Mouse (Mus musculus) kidney, embryonic 14.5 days (tissue): ENCODE results near the gene Irf1. TPM values are rescaled to one million over a fixed set of nuclear protein-coding genes. Genes with fewer than 3 reads are reported as not detected.

ENCODE experiments used
- ATAC-seq: fragments of 200-750 bp; cut with Nextera tagmentation; 2 replicates; pipeline ENCODE4 v1.8.0; 2017; ENCODE audit warnings: moderate number of reproducible peaks, mild to moderate bottlenecking, moderate TSS enrichment, moderate library complexity; ENCODE audit not compliant: low FRiP score, low TSS enrichment
- H3K27ac ChIP-seq: fragments of 300-500 bp; sonication (generic); 2 replicates; pipeline ENCODE4 v1.5.1; 2014; ENCODE audit warnings: low read depth, mild to moderate bottlenecking, low read length, moderate library complexity, mixed read lengths
- H3K27me3 ChIP-seq: fragments of 300-500 bp; sonication (generic); 2 replicates; pipeline ENCODE4 v1.6.1; 2014; ENCODE audit warnings: mild to moderate bottlenecking, low read length; ENCODE audit not compliant: control insufficient read depth, insufficient read depth
- H3K36me3 ChIP-seq: fragments of 300-500 bp; sonication (generic); 2 replicates; pipeline ENCODE4 v1.6.1; 2014; ENCODE audit warnings: low read length, mixed read lengths; ENCODE audit not compliant: control insufficient read depth, insufficient read depth
- H3K4me1 ChIP-seq: fragments of 300-500 bp; sonication (generic); 2 replicates; pipeline ENCODE4 v1.6.1; 2014; ENCODE audit warnings: low read length, mixed read lengths; ENCODE audit not compliant: control insufficient read depth, insufficient read depth
- H3K4me2 ChIP-seq: fragments of 300-500 bp; sonication (generic); replicated peaks from 2 replicates; pipeline ENCODE4 v1.6.1; 2014; ENCODE audit warnings: low read depth, mild to moderate bottlenecking, low read length
- H3K4me3 ChIP-seq: fragments of 300-500 bp; sonication (generic); 2 replicates; pipeline ENCODE4 v1.5.1; 2014; ENCODE audit warnings: mild to moderate bottlenecking, low read length
- H3K9ac ChIP-seq: fragments of 300-500 bp; sonication (generic); 2 replicates; pipeline ENCODE4 v1.6.1; 2014; ENCODE audit warnings: low read depth, mild to moderate bottlenecking, low read length, moderate library complexity
- H3K9me3 ChIP-seq: fragments of 300-500 bp; sonication (generic); 2 replicates; pipeline ENCODE4 v1.6.1; 2016; ENCODE audit warnings: low read length; ENCODE audit not compliant: control insufficient read depth
- WGBS: fragments of 180-500 bp; shearing (Covaris S2); extraction: QIAGEN DNeasy Blood & Tissue Kit; methylation state at CpG from one replicate; pipeline ENCODE4 v1.1.7; 2014; 5-methylcytosine and 5-hydroxymethylcytosine counted together
- polyA plus RNA-seq: library from polyadenylated mRNA; unstranded; fragments of >200 nt; fragmentation: Nextera tagmentation; extraction: Ambion mirVana; gene quantifications from 2 replicates; pipeline ENCODE4 v1.2.1, GENCODE M21; 2014

Irf1 gene
- polyA plus RNA-seq, 1 experiment from 2014 or later: 13.2 TPM

GRCm38 (mm10) chr11:53797386-53797920 lies 27.6 kb downstream of the Irf1 start:
- no peak for ATAC-seq
- Histone ChIP-seq H3K4me2 (no peak overlapping the region), H3K36me3 (no peaks in the 10 kb centered on the region), H3K27me3 (no peaks in the 10 kb centered on the region), H3K9me3 (no peaks in the 10 kb centered on the region), H3K4me3 (no peak overlapping the region), H3K9ac (no peak overlapping the region), H3K27ac (no peak overlapping the region; the same call in 1 of the 2 replicates), H3K4me1 (peaks cover 37% of the 10 kb centered on the region)
- WGBS: 49% methylated on average over 6 of the region's 6 CpGs

- no peaks in the 10 kb centered on the region for H3K27me3 ChIP-seq
- no peak overlapping the region for H3K4me3 ChIP-seq
- no peak overlapping the region for H3K9ac ChIP-seq
- no peak overlapping the region for H3K27ac ChIP-seq
- peaks cover 37% of the 10 kb centered on the region for H3K4me1 ChIP-seq
- no peaks in the 10 kb centered on the region for H3K9me3 ChIP-seq
- no peaks in the 10 kb centered on the region for H3K36me3 ChIP-seq
- ATAC-seq: no peak
- WGBS: 96% methylated on average over 10 of the region's 10 CpGs
- H3K4me2 ChIP-seq: no peak overlapping the region
Observed at GRCm38 (mm10) chr11:53798041-53798711, 28.4 kb downstream of the Irf1 start.

- no peaks in the 10 kb centered on the region for H3K36me3 ChIP-seq
- H3K27me3 ChIP-seq: no peaks in the 10 kb centered on the region
- peaks cover 22% of the 10 kb centered on the region for H3K4me1 ChIP-seq
- no peaks in the 10 kb centered on the region for H3K9me3 ChIP-seq
- 64% methylated on average over 4 of the region's 4 CpGs for WGBS
- H3K27ac ChIP-seq: no peak overlapping the region
- H3K9ac ChIP-seq: no peak overlapping the region
- H3K4me3 ChIP-seq: no peak overlapping the region
- no peak for ATAC-seq
- H3K4me2 ChIP-seq: no peak overlapping the region
Observed at GRCm38 (mm10) chr11:53800036-53800435, 30.2 kb downstream of the Irf1 start.

GRCm38 (mm10) chr11:53800975-53801374 lies 31.2 kb downstream of the Irf1 start:
- no peaks in the 10 kb centered on the region for H3K9me3 ChIP-seq
- H3K36me3 ChIP-seq: no peaks in the 10 kb centered on the region
- whole genome bisulfite sequencing: 79% methylated on average over 5 of the region's 5 CpGs
- no peak overlapping the region for H3K4me2 ChIP-seq
- H3K9ac ChIP-seq: no peak overlapping the region
- H3K4me3 ChIP-seq: no peak overlapping the region
- no peak for ATAC-seq
- no peaks in the 10 kb centered on the region for H3K27me3 ChIP-seq
- peaks cover 18% of the 10 kb centered on the region; the same call in 1 of the 2 replicates for H3K4me1 ChIP-seq
- H3K27ac ChIP-seq: no peak overlapping the region

GRCm38 (mm10) chr11:53803093-53803492 lies 33.3 kb downstream of the Irf1 start:
- no peak overlapping the region for H3K9ac ChIP-seq
- H3K4me2 ChIP-seq: no peak overlapping the region
- no peak for ATAC-seq
- 85% methylated on average over 12 of the region's 12 CpGs for WGBS
- H3K9me3 ChIP-seq: no peaks in the 10 kb centered on the region
- no peak overlapping the region for H3K27ac ChIP-seq
- H3K27me3 ChIP-seq: no peaks in the 10 kb centered on the region
- H3K4me1 ChIP-seq: no peaks in the 10 kb centered on the region
- H3K36me3 ChIP-seq: no peaks in the 10 kb centered on the region
- no peak overlapping the region for H3K4me3 ChIP-seq

GRCm38 (mm10) chr11:53803494-53803893 lies 33.7 kb downstream of the Irf1 start:
- Histone ChIP-seq H3K27ac (no peak overlapping the region), H3K4me1 (no peaks in the 10 kb centered on the region), H3K9ac (no peak overlapping the region), H3K27me3 (no peaks in the 10 kb centered on the region), H3K4me3 (no peak overlapping the region), H3K4me2 (no peak overlapping the region), H3K9me3 (no peaks in the 10 kb centered on the region), H3K36me3 (no peaks in the 10 kb centered on the region)
- WGBS: 89% methylated on average over 6 of the region's 6 CpGs
- no peak for ATAC-seq

GRCm38 (mm10) chr11:53804569-53805344 lies 34.9 kb downstream of the Irf1 start:
- Histone ChIP-seq H3K9ac (no peak overlapping the region), H3K36me3 (no peaks in the 10 kb centered on the region), H3K4me1 (no peaks in the 10 kb centered on the region), H3K4me2 (no peak overlapping the region), H3K4me3 (no peak overlapping the region), H3K9me3 (no peaks in the 10 kb centered on the region), H3K27ac (no peak overlapping the region), H3K27me3 (no peaks in the 10 kb centered on the region)
- no peak for ATAC-seq
- WGBS: 84% methylated on average over 14 of the region's 14 CpGs

GRCm38 (mm10) chr11:53805786-53806185 lies 36.0 kb downstream of the Irf1 start:
- no peaks in the 10 kb centered on the region for H3K36me3 ChIP-seq
- ATAC-seq: no peak
- 70% methylated on average over 9 of the region's 9 CpGs for WGBS
- H3K27ac ChIP-seq: no peak overlapping the region
- H3K4me3 ChIP-seq: no peak overlapping the region
- no peak overlapping the region for H3K9ac ChIP-seq
- no peak overlapping the region for H3K4me2 ChIP-seq
- H3K4me1 ChIP-seq: no peaks in the 10 kb centered on the region
- H3K27me3 ChIP-seq: no peaks in the 10 kb centered on the region
- no peaks in the 10 kb centered on the region for H3K9me3 ChIP-seq

GRCm38 (mm10) chr11:53809354-53809753 lies 39.5 kb downstream of the Irf1 start:
- H3K4me1 ChIP-seq: no peaks in the 10 kb centered on the region
- H3K27me3 ChIP-seq: no peaks in the 10 kb centered on the region
- 48% methylated on average over 5 of the region's 5 CpGs for WGBS
- H3K27ac ChIP-seq: no peak overlapping the region
- H3K36me3 ChIP-seq: no peaks in the 10 kb centered on the region
- H3K9ac ChIP-seq: no peak overlapping the region
- no peak overlapping the region for H3K4me3 ChIP-seq
- H3K9me3 ChIP-seq: no peaks in the 10 kb centered on the region
- no peak for ATAC-seq
- no peak overlapping the region for H3K4me2 ChIP-seq
